Mouse (Mus musculus) adrenal gland, adult 18-20 months (tissue): Measurements from ENCODE around the gene Exosc9. TPM values are rescaled to one million over a fixed set of nuclear protein-coding genes. Genes with fewer than 3 reads are reported as not detected.
"Not testable (repeated sequence)": the region's sequence is repeated elsewhere in the genome, so short reads cannot be mapped to it uniquely, and the experiment has no call there.

Experiments
- DNase-seq, 2 experiments: peaks; one replicate each; pipeline ENCODE4 v3.0.0; 2021 to 2022; ENCODE audit warnings: low spot score in 2 of 2
- total RNA-seq, 2 experiments: library from RNA; stranded (reverse); gene quantifications; 1 replicate in 1 of 2; 2 replicates in 1 of 2; pipeline ENCODE4 v1.2.3; 2021

Exosc9 gene
- total RNA-seq, 2 experiments from 2014 or later: 26.7 to 31.5 TPM

- DNase-seq: peak in 1 of 2 experiments; percentile 8
These were observed 1.1 kb upstream of the Exosc9 start for GRCm38 (mm10) chr3:36551343-36551742.

GRCm38 (mm10) chr3:36551851-36552384 lies 488 bp upstream of the Exosc9 start:
- DNase-seq: no peak

GRCm38 (mm10) chr3:36557601-36558000 lies 5.2 kb downstream of the Exosc9 start:
- DNase-seq: no peak

- no peak for DNase-seq
These were observed 7.2 kb downstream of the Exosc9 start for GRCm38 (mm10) chr3:36559606-36560005.

- DNase-seq: no peak
These were observed 11.3 kb downstream of the Exosc9 start for GRCm38 (mm10) chr3:36563666-36564065.

GRCm38 (mm10) chr3:36569836-36570235 lies 17.4 kb downstream of the Exosc9 start:
- DNase-seq: no peak

GRCm38 (mm10) chr3:36571361-36571826 lies 19.0 kb downstream of the Exosc9 start:
- no peak for DNase-seq

GRCm38 (mm10) chr3:36571827-36572378 lies 19.5 kb downstream of the Exosc9 start, which contains the start of gene Ccna2:
Gene Ccna2, minus strand, starts transcription at chr3:36572150.
- peak; percentile 94 to 95 for DNase-seq

- DNase-seq: no peak
These were observed 46.4 kb downstream of the Exosc9 start for GRCm38 (mm10) chr3:36598811-36599210.

GRCm38 (mm10) chr3:36599773-36600172 lies 47.4 kb downstream of the Exosc9 start:
- not testable (repeated sequence) for DNase-seq

GRCm38 (mm10) chr3:36605894-36606783 lies 53.7 kb downstream of the Exosc9 start:
- DNase-seq: no peak

GRCm38 (mm10) chr3:36612687-36613086 lies 60.3 kb downstream of the Exosc9 start:
- DNase-seq: no peak

GRCm38 (mm10) chr3:36613202-36613907 lies 60.9 kb downstream of the Exosc9 start, which contains the start of gene Bbs7:
Gene Bbs7, minus strand, starts transcription at chr3:36613477.
- DNase-seq: peak; percentile 91

- no peak for DNase-seq
These were observed 61.5 kb downstream of the Exosc9 start for GRCm38 (mm10) chr3:36613908-36614255.

Other genes starting within 250 kb of the Exosc9 start
- 100 to 1,000 TPM; 616 to 644 TPM for gene Anxa5, start 76.7 kb upstream of the Exosc9 start, total RNA-seq
- 1 to 10 TPM in 1 of 2 experiments, not detected in 1; 1.5 TPM for gene 1810062G17Rik, start 76.7 kb upstream of the Exosc9 start, total RNA-seq
- gene Gm11549, start 30.8 kb upstream of the Exosc9 start, total RNA-seq: not detected
- gene Ccna2, start 19.5 kb downstream of the Exosc9 start, total RNA-seq: 1 to 10 TPM; 1.3 to 1.5 TPM
- 1 to 10 TPM; 6.7 to 7.7 TPM for gene Bbs7, start 60.9 kb downstream of the Exosc9 start, total RNA-seq
- 1 to 10 TPM; 1.6 to 2.6 TPM for gene Trpc3, start 137.6 kb downstream of the Exosc9 start, total RNA-seq